Mouse (Mus musculus) CH12.LX (cell line): ENCODE data around the gene Epha3. TPM values are rescaled to one million over a fixed set of nuclear protein-coding genes. Genes with fewer than 3 reads are reported as not detected.

Source experiments
- DNase-seq: peaks from one replicate; pipeline ENCODE4 v3.0.0-alpha.2; 2013; ENCODE audit errors: extremely low read depth
- H3K27ac ChIP-seq: 2 replicates; pipeline ENCODE4 v1.5.1; 2012; ENCODE audit warnings: low read depth, mild to moderate bottlenecking, control low read depth, moderate library complexity; ENCODE audit not compliant: insufficient read depth
- H3K27me3 ChIP-seq: replicated peaks from 2 replicates; pipeline ENCODE3; 2012; ENCODE audit warnings: inconsistent platforms
- H3K36me3 ChIP-seq, 2 experiments: replicated peaks in 1 of 2; 2 replicates each; pipeline versions ENCODE3 to v1.6.1; 2012; ENCODE audit warnings: inconsistent platforms in 1 of 2, low read length in 1 of 2, mild to moderate bottlenecking in 1 of 2, mixed read lengths in 1 of 2, moderate library complexity in 1 of 2; ENCODE audit not compliant: control insufficient read depth in 1 of 2, insufficient read depth in 1 of 2
- H3K4me1 ChIP-seq, 2 experiments: 2 replicates each; pipeline ENCODE4 v1.6.1; 2012; ENCODE audit warnings: inconsistent platforms in 1 of 2, moderate library complexity in 1 of 2; ENCODE audit not compliant: insufficient read depth in 2 of 2, control insufficient read depth in 1 of 2
- H3K4me2 ChIP-seq: 2 replicates; pipeline ENCODE4 v1.6.1; 2012; ENCODE audit warnings: low read depth, mild to moderate bottlenecking, control low read depth; ENCODE audit not compliant: poor library complexity, insufficient read depth, severe bottlenecking
- H3K4me3 ChIP-seq, 3 experiments: fragments of 150-350 bp in 1 of 3; sonication (generic) in 1 of 3; replicated peaks in 1 of 3; 2 replicates each; pipeline versions ENCODE3 to v1.5.1; 2011 to 2012; ENCODE audit warnings: low read depth in 2 of 3, low read length in 2 of 3, mild to moderate bottlenecking in 2 of 3, moderate library complexity in 2 of 3, control low read depth in 1 of 3, improper control_type of control experiment in 1 of 3, inconsistent platforms in 1 of 3, mixed read lengths in 1 of 3; ENCODE audit not compliant: poor library complexity in 1 of 3
- H3K79me2 ChIP-seq: replicated peaks from 2 replicates; pipeline ENCODE4 v1.6.1; 2012; ENCODE audit warnings: mild to moderate bottlenecking, moderate library complexity; ENCODE audit not compliant: control insufficient read depth, poor library complexity, insufficient read depth, severe bottlenecking; ENCODE audit errors: extremely low read depth
- H3K9ac ChIP-seq: 2 replicates; pipeline ENCODE4 v1.6.1; 2012; ENCODE audit warnings: low read depth, mild to moderate bottlenecking, control low read depth, moderate library complexity; ENCODE audit not compliant: insufficient read depth
- H3K9me3 ChIP-seq: replicated peaks from 2 replicates; pipeline ENCODE3; 2012; ENCODE audit warnings: low read length, inconsistent platforms, mixed read lengths
- BHLHE40 ChIP-seq: IDR thresholded peaks from 2 replicates; pipeline ENCODE4 v1.6.1; 2011; ENCODE audit warnings: mild to moderate bottlenecking, low read depth, low read length, improper control_type of control experiment
- CHD1 ChIP-seq: IDR thresholded peaks from 2 replicates; pipeline ENCODE4 v1.6.1; 2012; ENCODE audit warnings: low read depth, low read length, improper control_type of control experiment, inconsistent platforms
- CHD2 ChIP-seq: IDR thresholded peaks from 2 replicates; pipeline ENCODE4 v1.6.1; 2011; ENCODE audit warnings: low read length, improper control_type of control experiment
- CTCF ChIP-seq, 2 experiments: IDR thresholded peaks in 1 of 2; conservative IDR thresholded peaks in 1 of 2; 2 replicates each; pipeline ENCODE4 v1.5.1; 2011 to 2012; ENCODE audit warnings: low read depth in 2 of 2, low read length in 2 of 2, improper control_type of control experiment in 1 of 2, inconsistent platforms in 1 of 2, mild to moderate bottlenecking in 1 of 2, moderate library complexity in 1 of 2
- E2F4 ChIP-seq: IDR thresholded peaks from 2 replicates; pipeline ENCODE4 v1.6.1; 2011; ENCODE audit warnings: low read depth, low read length, improper control_type of control experiment; ENCODE audit not compliant: insufficient replicate concordance
- ELF1 ChIP-seq: IDR thresholded peaks from 2 replicates; pipeline ENCODE4 v1.6.1; 2014; ENCODE audit warnings: low read depth, mild to moderate bottlenecking, inconsistent platforms, low read length, improper control_type of control experiment
- EP300 ChIP-seq: IDR thresholded peaks from 2 replicates; pipeline ENCODE4 v1.6.1; 2011; ENCODE audit warnings: low read length, improper control_type of control experiment
- ETS1 ChIP-seq: conservative IDR thresholded peaks from 2 replicates; pipeline ENCODE4 v1.6.1; 2012; ENCODE audit warnings: low read depth, mild to moderate bottlenecking, inconsistent platforms, low read length, improper control_type of control experiment, moderate library complexity
- GABPA ChIP-seq: IDR thresholded peaks from 2 replicates; pipeline ENCODE4 v1.6.1; 2012; ENCODE audit warnings: low read depth, low read length, improper control_type of control experiment, inconsistent platforms; ENCODE audit not compliant: insufficient replicate concordance
- HCFC1 ChIP-seq: IDR thresholded peaks from 2 replicates; pipeline ENCODE4 v1.6.1; 2012; ENCODE audit warnings: low read depth, mild to moderate bottlenecking, inconsistent platforms, low read length, improper control_type of control experiment
- JUN ChIP-seq: IDR thresholded peaks from 2 replicates; pipeline ENCODE4 v1.6.1; 2011; ENCODE audit warnings: low read depth, mild to moderate bottlenecking, low read length, improper control_type of control experiment, moderate library complexity; ENCODE audit not compliant: insufficient read depth
- JUND ChIP-seq: conservative IDR thresholded peaks from 2 replicates; pipeline ENCODE4 v1.6.1; 2011; ENCODE audit warnings: low read depth, low read length, improper control_type of control experiment
- KAT2A ChIP-seq: IDR thresholded peaks from 2 replicates; pipeline ENCODE4 v1.6.1; 2012; ENCODE audit warnings: low read length, improper control_type of control experiment, inconsistent platforms; ENCODE audit not compliant: insufficient replicate concordance
- MAFK ChIP-seq: IDR thresholded peaks from 2 replicates; pipeline ENCODE4 v1.6.1; 2011; ENCODE audit warnings: low read length, improper control_type of control experiment; ENCODE audit not compliant: insufficient replicate concordance
- MAX ChIP-seq: IDR thresholded peaks from 2 replicates; pipeline ENCODE4 v1.6.1; 2011; ENCODE audit warnings: low read length, improper control_type of control experiment
- MEF2A ChIP-seq: IDR thresholded peaks from 2 replicates; pipeline ENCODE4 v1.6.1; 2014; ENCODE audit warnings: low read depth, mild to moderate bottlenecking, inconsistent platforms, low read length, improper control_type of control experiment, borderline replicate concordance
- MXI1 ChIP-seq: IDR thresholded peaks from 2 replicates; pipeline ENCODE4 v1.6.1; 2011; ENCODE audit warnings: mild to moderate bottlenecking, low read depth, low read length, improper control_type of control experiment
- MYC ChIP-seq: IDR thresholded peaks from 2 replicates; pipeline ENCODE4 v1.6.1; 2011; ENCODE audit warnings: low read depth, mild to moderate bottlenecking, improper control_type of control experiment, low read length
- POLR2A ChIP-seq: IDR thresholded peaks from 2 replicates; pipeline ENCODE4 v1.6.1; 2011; ENCODE audit warnings: low read depth, mild to moderate bottlenecking, improper control_type of control experiment, low read length
- RAD21 ChIP-seq: IDR thresholded peaks from 2 replicates; pipeline ENCODE4 v1.6.1; 2011; ENCODE audit warnings: low read depth, mild to moderate bottlenecking, low read length, improper control_type of control experiment, moderate library complexity
- SIN3A ChIP-seq: IDR thresholded peaks from 2 replicates; pipeline ENCODE4 v1.6.1; 2012; ENCODE audit warnings: low read length, improper control_type of control experiment, inconsistent platforms
- TBP ChIP-seq: conservative IDR thresholded peaks from 2 replicates; pipeline ENCODE4 v1.6.1; 2011; ENCODE audit warnings: low read depth, low read length, improper control_type of control experiment
- TCF12 ChIP-seq: IDR thresholded peaks from 2 replicates; pipeline ENCODE4 v1.6.1; 2014; ENCODE audit warnings: low read depth, mild to moderate bottlenecking, inconsistent platforms, low read length, improper control_type of control experiment
- UBTF ChIP-seq: IDR thresholded peaks from 2 replicates; pipeline ENCODE4 v1.6.1; 2012; ENCODE audit warnings: low read depth, mild to moderate bottlenecking, inconsistent platforms, low read length, improper control_type of control experiment, moderate library complexity
- USF1 ChIP-seq: IDR thresholded peaks from 2 replicates; pipeline ENCODE4 v1.6.1; 2014; ENCODE audit warnings: low read depth, mild to moderate bottlenecking, inconsistent platforms, low read length, improper control_type of control experiment
- USF2 ChIP-seq: conservative IDR thresholded peaks from 2 replicates; pipeline ENCODE4 v1.6.1; 2011; ENCODE audit warnings: low read depth, low read length, improper control_type of control experiment
- ZMIZ1 ChIP-seq: IDR thresholded peaks from 2 replicates; pipeline ENCODE4 v1.6.1; 2012; ENCODE audit warnings: low read depth, mild to moderate bottlenecking, inconsistent platforms, low read length, improper control_type of control experiment
- ZNF384 ChIP-seq: IDR thresholded peaks from 2 replicates; pipeline ENCODE4 v1.6.1; 2012; ENCODE audit warnings: low read depth, low read length, improper control_type of control experiment, inconsistent platforms
- dilution Hi-C: fragments of 300-500 bp; cut with MboI; formaldehyde crosslinking; loops from 2 replicates; pipeline ENCODE4 v1.14.3; 2020; ENCODE audit warnings: low sequenced_read_pairs; ENCODE audit not compliant: extremely low pct_unique_long_range_greater_than_20kb, extremely low pct_ligation_motif_present
- in situ Hi-C: fragments of 300-500 bp; cut with MboI; formaldehyde crosslinking; loops from 3 replicates; pipeline ENCODE4 v1.14.3; 2019; ENCODE audit warnings: low sequenced_read_pairs, low pct_ligation_motif_present, low pct_unique_long_range_greater_than_20kb, mixed read lengths
- polyA plus RNA-seq: library from polyadenylated mRNA; unstranded; fragments of >175 nt; gene quantifications from 2 replicates; pipeline ENCODE4 v1.2.1, GENCODE M21; 2012; ENCODE audit warnings: low read depth; ENCODE audit not compliant: insufficient read length
- total RNA-seq, 2 experiments: library from RNA; depleted of rRNA; stranded (reverse); fragments of 300-350 nt in 1 of 2; fragments of >200 nt in 1 of 2; gene quantifications; 2 replicates each; pipeline ENCODE4 v1.2.3; 2012 to 2014

Epha3 gene
- total and polyA plus RNA-seq, 3 experiments, result not detected

- no peak for DNase-seq
- in situ Hi-C loops (no loop called here), dilution Hi-C loops (no loop called here)
- Histone ChIP-seq H3K4me1 (no peaks in the 10 kb centered on the region), H3K27me3 (no peaks in the 10 kb centered on the region), H3K9ac (no peak overlapping the region), H3K9me3 (peaks cover 39% of the 10 kb centered on the region), H3K4me3 (no peak overlapping the region), H3K27ac (no peak overlapping the region), H3K79me2 (no peaks in the 10 kb centered on the region), H3K4me2 (no peak overlapping the region), H3K36me3 (no peaks in the 10 kb centered on the region)
- TF ChIP-seq TBP (no peak), MEF2A (no peak), ZNF384 (no peak), POLR2A (no peak), ZMIZ1 (no peak), ETS1 (no peak), CHD1 (no peak), TCF12 (no peak), GABPA (no peak), HCFC1 (no peak), MAFK (no peak), RAD21 (no peak), JUN (no peak), BHLHE40 (no peak), MYC (no peak), UBTF (no peak), CTCF (conservative IDR thresholded peaks at IDR 0.05 in 1 of 2, IDR thresholded peaks at IDR 0.05 in 1 of 2; ENCODE audit: low read depth in 2 of 2, low read length in 2 of 2) (no peak), SIN3A (no peak), ELF1 (no peak)
Measured at GRCm38 (mm10) chr16:63842911-63843310, 21.1 kb downstream of the Epha3 start.

GRCm38 (mm10) chr16:63837466-63837865 lies 26.5 kb downstream of the Epha3 start:
- no peak for DNase-seq
- peaks cover 30% of the 10 kb centered on the region for H3K9me3 ChIP-seq
- no peak overlapping the region for H3K4me2 ChIP-seq
- H3K27ac ChIP-seq, result no peak overlapping the region
- H3K36me3 ChIP-seq, result no peaks in the 10 kb centered on the region
- TF ChIP-seq ETS1, result no peak
- no peak for TF ChIP-seq ZNF384
- TF ChIP-seq GABPA, result no peak
- TF ChIP-seq E2F4, result no peak
- no peak for TF ChIP-seq HCFC1
- TF ChIP-seq CHD2, result no peak
- no peak for TF ChIP-seq USF1
- TF ChIP-seq MAX, result no peak
- no peak for TF ChIP-seq TCF12
- TF ChIP-seq POLR2A, result no peak
- no peak for TF ChIP-seq EP300
- no peak for TF ChIP-seq MAFK
- TF ChIP-seq MXI1, result no peak
- no peak for TF ChIP-seq KAT2A
- TF ChIP-seq JUND, result no peak
- TF ChIP-seq USF2, result no peak
- no peak for TF ChIP-seq SIN3A
- no peak for TF ChIP-seq TBP
- H3K4me1 ChIP-seq, result no peaks in the 10 kb centered on the region
- no peak overlapping the region for H3K4me3 ChIP-seq
- dilution Hi-C loops, result no loop called here
- H3K79me2 ChIP-seq, result no peaks in the 10 kb centered on the region
- H3K27me3 ChIP-seq, result no peaks in the 10 kb centered on the region
- no peak overlapping the region for H3K9ac ChIP-seq
- in situ Hi-C loops, result no loop called here
